Mouse (Mus musculus) megakaryocyte progenitor cell, adult 5-6 weeks (primary cell): ENCODE data around the gene Ubqln1. TPM values are rescaled to one million over a fixed set of nuclear protein-coding genes. Genes with fewer than 3 reads are reported as not detected.

Source experiments
- total RNA-seq, 2 experiments: library from RNA; stranded (forward) in 1 of 2; stranded (reverse) in 1 of 2; fragments of 157-497, 149-512 nt in 1 of 2; fragments of 200-1000 nt in 1 of 2; gene quantifications; 2 replicates each; pipeline versions ENCODE4 v1.2.3 to v1.2.4; 2015 to 2017

The Ubqln1 gene
- total RNA-seq, 2 experiments from 2014 or later = 52.2 to 53.0 TPM

Other genes starting within 250 kb of the Ubqln1 start
- 3.4 and 5.1 TPM in 2 replicates for gene Klhl3, start 102.1 kb downstream of the Ubqln1 start, total RNA-seq (2015)
- 4.0 and 4.6 TPM in 2 replicates for gene Klhl3, start 102.1 kb downstream of the Ubqln1 start, total RNA-seq (2017)
- 151 and 162 TPM in 2 replicates for gene Hnrnpa0, start 87.1 kb downstream of the Ubqln1 start, total RNA-seq (2015)
- 82.5 and 95.8 TPM in 2 replicates for gene Hnrnpa0, start 87.1 kb downstream of the Ubqln1 start, total RNA-seq (2017)
- 46.2 and 52.9 TPM in 2 replicates for gene Idnk, start 58.0 kb downstream of the Ubqln1 start, total RNA-seq (2015)
- gene Idnk, start 58.0 kb downstream of the Ubqln1 start, total RNA-seq (2017) = 36.8 and 44.9 TPM in 2 replicates
- gene Gkap1, start 60.0 kb upstream of the Ubqln1 start, total RNA-seq (2015) = 10.9 and 11.6 TPM in 2 replicates
- gene Gkap1, start 60.0 kb upstream of the Ubqln1 start, total RNA-seq (2017) = 14.6 and 20.2 TPM in 2 replicates
- 0.20 TPM in 1 of 2 replicates, not detected in the other for gene Kif27, start 143.5 kb upstream of the Ubqln1 start, total RNA-seq (2015)
- not detected in 2 replicates for gene Kif27, start 143.5 kb upstream of the Ubqln1 start, total RNA-seq (2017)
- gene 2210016F16Rik, start 169.6 kb upstream of the Ubqln1 start, total RNA-seq (2015) = 17.3 and 20.6 TPM in 2 replicates
- 11.4 and 11.8 TPM in 2 replicates for gene 2210016F16Rik, start 169.6 kb upstream of the Ubqln1 start, total RNA-seq (2017)
- gene Rmi1, start 186.6 kb upstream of the Ubqln1 start, total RNA-seq (2015) = 38.1 and 39.8 TPM in 2 replicates
- gene Rmi1, start 186.6 kb upstream of the Ubqln1 start, total RNA-seq (2017) = 17.7 and 27.0 TPM in 2 replicates
- gene Hnrnpk, start 187.7 kb upstream of the Ubqln1 start, total RNA-seq (2015) = 807 and 878 TPM in 2 replicates
- 1,846 and 2,313 TPM in 2 replicates for gene Hnrnpk, start 187.7 kb upstream of the Ubqln1 start, total RNA-seq (2017)